Mouse (Mus musculus): ENCODE data around the gene 4930562C15Rik.

Gene 4930562C15Rik

DNA sequence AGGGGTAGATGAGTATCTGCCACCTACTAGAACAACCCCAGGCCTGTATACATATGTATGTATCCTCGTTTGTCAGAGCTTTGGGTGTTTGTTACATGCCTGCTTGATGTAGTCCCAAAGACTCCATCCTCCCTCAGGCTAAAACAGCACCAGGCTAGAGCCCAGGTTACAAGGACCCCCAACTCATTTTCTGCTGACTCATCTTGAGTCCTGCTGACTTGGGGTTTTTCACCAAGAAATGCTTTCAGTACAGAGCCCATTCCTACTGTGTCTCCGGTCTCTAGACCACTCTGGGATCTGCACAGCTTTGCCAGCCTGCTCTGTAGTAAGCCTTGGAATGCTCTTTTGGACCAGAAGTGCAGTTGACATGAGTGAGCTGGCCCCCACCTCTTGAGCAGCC is 81.4 kb downstream of the 4930562C15Rik start:
- no peak for DNase-seq (ENCODE audit: low spot score)

All from T-cell, adult 2 months (primary cell).